Mouse (Mus musculus) heart, adult 2 months (tissue): ENCODE results near the gene Abcb10. TPM values are rescaled to one million over a fixed set of nuclear protein-coding genes. Genes with fewer than 3 reads are reported as not detected.
A peak's percentile ranks its signal among the peaks of the same experiment; 100 is the strongest.

Source experiments
- DNase-seq, 2 experiments: peaks; one replicate each; pipeline ENCODE4 v3.0.0; 2021
- H3K27ac ChIP-seq: fragments of 200-600 bp; 2 replicates; pipeline ENCODE4 v1.8.1; 2022
- H3K27me3 ChIP-seq: fragments of 200-500 bp; 2 replicates; pipeline ENCODE4 v1.6.1; 2012; ENCODE audit warnings: mild to moderate bottlenecking, low read length, inconsistent platforms, mixed read lengths; ENCODE audit not compliant: control insufficient read depth, insufficient read depth
- H3K36me3 ChIP-seq: fragments of 200-500 bp; 2 replicates; pipeline ENCODE4 v1.6.1; 2012; ENCODE audit warnings: low read length, inconsistent platforms; ENCODE audit not compliant: control insufficient read depth, insufficient read depth
- H3K4me1 ChIP-seq: fragments of 200-500 bp; 2 replicates; pipeline ENCODE4 v1.6.1; 2011; ENCODE audit warnings: low read length; ENCODE audit not compliant: control insufficient read depth, insufficient read depth
- H3K4me3 ChIP-seq: fragments of 200-600 bp; 2 replicates; pipeline ENCODE4 v1.8.1; 2022
- H3K79me2 ChIP-seq: fragments of 200-500 bp; replicated peaks from 2 replicates; pipeline ENCODE4 v1.6.1; 2012; ENCODE audit warnings: mild to moderate bottlenecking, inconsistent platforms, low read length, moderate library complexity, mixed read lengths; ENCODE audit not compliant: control insufficient read depth, insufficient read depth
- H3K9ac ChIP-seq: fragments of 200-500 bp; 2 replicates; pipeline ENCODE4 v1.6.1; 2012; ENCODE audit warnings: low read depth, mild to moderate bottlenecking, control low read depth, inconsistent platforms, low read length, mixed read lengths
- CTCF ChIP-seq: fragments of 200-600 bp; IDR thresholded peaks from 2 replicates; pipeline ENCODE4 v1.8.1; 2022; ENCODE audit warnings: antibody characterized with exemption, mild to moderate bottlenecking, moderate library complexity
- EP300 ChIP-seq: fragments of 200-500 bp; IDR thresholded peaks from 2 replicates; pipeline ENCODE4 v1.6.1; 2011; ENCODE audit warnings: low read depth, low read length, control low read depth; ENCODE audit not compliant: insufficient read depth
- POLR2A ChIP-seq: fragments of 200-500 bp; IDR thresholded peaks from 2 replicates; pipeline ENCODE4 v1.6.1; 2011; ENCODE audit warnings: mild to moderate bottlenecking, low read depth, low read length, control low read depth; ENCODE audit not compliant: insufficient read depth
- WGBS: fragments of 180-500 bp; shearing (Covaris S2); methylation state at CpG from one replicate; pipeline ENCODE4 v1.1.7; 2018; 5-methylcytosine and 5-hydroxymethylcytosine counted together
- intact Hi-C: fragments of 180-260 bp; cut with DNase I; formaldehyde crosslinking; loops from one replicate; pipeline ENCODE4 v1.15.1; 2025
- polyA plus RNA-seq: library from polyadenylated mRNA; depleted of rRNA; stranded (reverse); fragments of >200 nt; gene quantifications from 2 replicates; pipeline ENCODE4 v1.2.3, GENCODE M21; 2012
- total RNA-seq, 2 experiments: library from RNA; stranded (reverse); gene quantifications; 2 replicates each; pipeline ENCODE4 v1.2.3; 2021

The Abcb10 gene
- total and polyA plus RNA-seq, 3 experiments: 19.1 to 44.2 (median 40.2) TPM

GRCm38 (mm10) chr8:123949686-123949986 lies 33.3 kb downstream of the Abcb10 start:
- intact Hi-C loops: loop anchor here (2.0 kb wide), 1 partner anchor 71 kb away; the partner anchor contains the start of genes Taf5l and Urb2

GRCm38 (mm10) chr8:123948942-123949685 lies 33.8 kb downstream of the Abcb10 start, which contains the start of gene Nup133:
Gene Nup133, minus strand, starts transcription at chr8:123949265.
- intact Hi-C loops: loop anchor here (2.0 kb wide), 1 partner anchor 72 kb away; the partner anchor contains the start of genes Taf5l and Urb2
- no peaks in the 10 kb centered on the region for H3K79me2 ChIP-seq
- H3K9ac ChIP-seq: peak within 1 kb of the TSS; percentile 76
- peak; percentile 69 for TF ChIP-seq POLR2A
- no peak for TF ChIP-seq CTCF
- TF ChIP-seq EP300: peak; percentile 71; the same call in 1 of the 2 replicates
- no peaks in the 10 kb centered on the region for H3K36me3 ChIP-seq
- H3K4me3 ChIP-seq: peak within 1 kb of the TSS; percentile 98
- no peaks in the 10 kb centered on the region for H3K27me3 ChIP-seq
- peak within 1 kb of the TSS; percentile 82 for H3K27ac ChIP-seq
- WGBS: under 1% methylated on average over 77 of the region's 77 CpGs
- peak; percentile 98 to 100 for DNase-seq
- H3K4me1 ChIP-seq: no peaks in the 10 kb centered on the region

More at GRCm38 (mm10) chr8:123949686-123949986, 33.3 kb downstream of the Abcb10 start:
- no peak for TF ChIP-seq POLR2A
- no peak for TF ChIP-seq EP300
- TF ChIP-seq CTCF: no peak
- DNase-seq: no peak
- WGBS: under 1% methylated on average over 10 of the region's 10 CpGs
- Histone ChIP-seq H3K9ac (peak overlapping the region; percentile 76), H3K27me3 (no peaks in the 10 kb centered on the region), H3K4me1 (no peaks in the 10 kb centered on the region), H3K36me3 (no peaks in the 10 kb centered on the region), H3K27ac (peak overlapping the region; percentile 82), H3K79me2 (no peaks in the 10 kb centered on the region), H3K4me3 (peak overlapping the region; percentile 98)

- H3K4me1 ChIP-seq: no peaks in the 10 kb centered on the region
- H3K9ac ChIP-seq: no peak overlapping the region
- no peak overlapping the region for H3K27ac ChIP-seq
- DNase-seq: no peak
- 92% methylated on average over 7 of the region's 7 CpGs for WGBS
- TF ChIP-seq CTCF (no peak), POLR2A (no peak)
- H3K36me3 ChIP-seq: no peaks in the 10 kb centered on the region
- no peak overlapping the region for H3K4me3 ChIP-seq
- H3K27me3 ChIP-seq: no peaks in the 10 kb centered on the region
- intact Hi-C loops: no loop called here
- no peaks in the 10 kb centered on the region for H3K79me2 ChIP-seq
Measured at GRCm38 (mm10) chr8:123929026-123929425, 53.9 kb downstream of the Abcb10 start.

- Histone ChIP-seq H3K79me2 (no peaks in the 10 kb centered on the region), H3K4me3 (no peak overlapping the region), H3K9ac (no peak overlapping the region), H3K4me1 (no peaks in the 10 kb centered on the region), H3K27me3 (no peaks in the 10 kb centered on the region), H3K27ac (no peak overlapping the region), H3K36me3 (no peaks in the 10 kb centered on the region)
- intact Hi-C loops: loop anchor here (2.0 kb wide), 1 partner anchor 425 kb away; no protein-coding TSS in a partner anchor
- WGBS: 69% methylated on average over 3 of the region's 3 CpGs
- no peak for DNase-seq
- TF ChIP-seq POLR2A: no peak
- no peak for TF ChIP-seq EP300
- no peak for TF ChIP-seq CTCF
Measured at GRCm38 (mm10) chr8:123925671-123926070, 57.3 kb downstream of the Abcb10 start.

GRCm38 (mm10) chr8:123924719-123925118 lies 58.2 kb downstream of the Abcb10 start:
- intact Hi-C loops: loop anchor here (2.0 to 5.0 kb wide), 2 partner anchors 132 to 426 kb away; no protein-coding TSS in a partner anchor
- Histone ChIP-seq H3K79me2 (no peaks in the 10 kb centered on the region), H3K4me3 (no peak overlapping the region), H3K9ac (no peak overlapping the region), H3K36me3 (no peaks in the 10 kb centered on the region), H3K27ac (no peak overlapping the region), H3K4me1 (no peaks in the 10 kb centered on the region), H3K27me3 (no peaks in the 10 kb centered on the region)
- peak; percentile 68 to 71 for DNase-seq
- WGBS: 11% methylated on average over 2 of the region's 2 CpGs
- TF ChIP-seq CTCF (peak; percentile 96; the same call in 1 of the 2 replicates), POLR2A (no peak), EP300 (0 out of 2 replicates have a peak, but pooled peaks have one; percentile 32)

GRCm38 (mm10) chr8:123914635-123915034 lies 68.3 kb downstream of the Abcb10 start:
- H3K27ac ChIP-seq: no peak overlapping the region
- H3K4me1 ChIP-seq: no peaks in the 10 kb centered on the region
- H3K79me2 ChIP-seq: no peaks in the 10 kb centered on the region
- H3K9ac ChIP-seq: no peak overlapping the region
- 96% methylated on average over 3 of the region's 3 CpGs for WGBS
- no peak for DNase-seq
- TF ChIP-seq CTCF: no peak
- no peak for TF ChIP-seq POLR2A
- no peak for TF ChIP-seq EP300
- no peak overlapping the region for H3K4me3 ChIP-seq
- H3K27me3 ChIP-seq: no peaks in the 10 kb centered on the region
- no peaks in the 10 kb centered on the region for H3K36me3 ChIP-seq
- intact Hi-C loops: no loop called here
